ENCODE assay signal across 7 mouse cellular contexts in genomic region chr12:109067561-109068135, GRCm38 (mm10). TPM values are rescaled to one million over a fixed set of nuclear protein-coding genes. Genes with fewer than 3 reads are reported as not detected.
A peak's percentile ranks its signal among the peaks of the same experiment; 100 is the strongest.
DNase-seq lines count a peak whose midpoint lies in the region; ATAC-seq and TF ChIP-seq lines count a peak whose summit lies in the region.

No protein-coding gene starts in this region.

- WGBS in embryonic facial prominence, embryonic 15.5 days: under 1% methylated on average over 49 of the region's 59 CpGs
- WGBS in hindbrain, embryonic 15.5 days: 2% methylated on average over 31 of the region's 59 CpGs
- WGBS in liver, embryonic 11.5 days: 4% methylated on average over 35 of the region's 59 CpGs
- WGBS in neural tube, embryonic 13.5 days: 3% methylated on average over 26 of the region's 59 CpGs
- 7% methylated on average over 56 of the region's 59 CpGs for WGBS in thymus, adult 2 months

- no peaks in the 10 kb centered on the region for H3K9me3 ChIP-seq in embryonic facial prominence, embryonic 15.5 days (replicated peaks)
- no peaks in the 10 kb centered on the region for H3K9me3 ChIP-seq in hindbrain, embryonic 15.5 days
- no peaks in the 10 kb centered on the region for H3K9me3 ChIP-seq in liver, embryonic 11.5 days (ENCODE audit: control insufficient read depth, low read length)
- H3K9me3 ChIP-seq in neural tube, embryonic 13.5 days: no peaks in the 10 kb centered on the region

- H3K27me3 ChIP-seq in embryonic facial prominence, embryonic 15.5 days: peaks cover 3% of the 10 kb centered on the region; the same call in 1 of the 2 replicates
- H3K27me3 ChIP-seq in hindbrain, embryonic 15.5 days: no peaks in the 10 kb centered on the region
- peaks cover 12% of the 10 kb centered on the region for H3K27me3 ChIP-seq in liver, embryonic 11.5 days (replicated peaks; ENCODE audit: control insufficient read depth, insufficient read depth, low read length)
- 0 out of 2 replicates have a peak, but pooled peaks cover 4% of the 10 kb centered on the region for H3K27me3 ChIP-seq in neural tube, embryonic 13.5 days
- no peaks in the 10 kb centered on the region for H3K27me3 ChIP-seq in thymus, adult 2 months (ENCODE audit: control insufficient read depth, insufficient read depth, low read length)

- 0 out of 2 replicates have a peak, but pooled peaks have one; percentile 16 for TF ChIP-seq CTCF in thymus, adult 2 months (IDR thresholded peaks at IDR 0.05; ENCODE audit: borderline replicate concordance, control insufficient read depth, extremely low read depth, insufficient read depth, low read length, poor library complexity)

- ATAC-seq in CD4-positive, CD25-positive, alpha-beta regulatory T cell, adult 4 months: peak; percentile 79
- ATAC-seq in embryonic facial prominence, embryonic 15.5 days (ENCODE audit: insufficient number of reproducible peaks, low FRiP score, low TSS enrichment, low read depth): peak; percentile 88
- ATAC-seq in hindbrain, embryonic 15.5 days (ENCODE audit: low FRiP score, low read depth): peak; percentile 92
- ATAC-seq in liver, embryonic 11.5 days (replicated peaks; ENCODE audit: low FRiP score): peak; percentile 83
- ATAC-seq in neural tube, embryonic 13.5 days (ENCODE audit: low read depth): peak; percentile 83

- peak overlapping the region; percentile 64 for H3K4me3 ChIP-seq in embryonic facial prominence, embryonic 15.5 days (replicated peaks)
- peak overlapping the region; percentile 64 for H3K4me3 ChIP-seq in hindbrain, embryonic 15.5 days
- peak overlapping the region; percentile 60 for H3K4me3 ChIP-seq in liver, embryonic 11.5 days (ENCODE audit: low read depth, low read length)
- peak overlapping the region; percentile 59 for H3K4me3 ChIP-seq in neural tube, embryonic 13.5 days
- H3K4me3 ChIP-seq in thymus, adult 2 months (ENCODE audit: control insufficient read depth, insufficient read depth, low read length): peak overlapping the region; percentile 86

- peak overlapping the region; percentile 91 for H3K4me2 ChIP-seq in embryonic facial prominence, embryonic 15.5 days (replicated peaks)
- peak overlapping the region; percentile 96 for H3K4me2 ChIP-seq in hindbrain, embryonic 15.5 days
- H3K4me2 ChIP-seq in liver, embryonic 11.5 days: peak overlapping the region; percentile 77
- peak overlapping the region; percentile 85 for H3K4me2 ChIP-seq in neural tube, embryonic 13.5 days

- peak overlapping the region; percentile 69; the same call in 1 of the 2 replicates for H3K27ac ChIP-seq in embryonic facial prominence, embryonic 15.5 days (replicated peaks)
- peak overlapping the region; percentile 78 for H3K27ac ChIP-seq in hindbrain, embryonic 15.5 days (replicated peaks)
- H3K27ac ChIP-seq in liver, embryonic 11.5 days (ENCODE audit: low read depth, low read length): no peak overlapping the region; the same call in 1 of the 2 replicates
- H3K27ac ChIP-seq in neural tube, embryonic 13.5 days (replicated peaks): peak overlapping the region; percentile 65
- peak overlapping the region; percentile 22 for H3K27ac ChIP-seq in thymus, adult 2 months (ENCODE audit: control insufficient read depth, insufficient read depth, low read length)

- peak overlapping the region; percentile 58 for H3K9ac ChIP-seq in embryonic facial prominence, embryonic 15.5 days
- H3K9ac ChIP-seq in hindbrain, embryonic 15.5 days: peak overlapping the region; percentile 78
- H3K9ac ChIP-seq in liver, embryonic 11.5 days (ENCODE audit: low read depth, low read length): peak overlapping the region; percentile 66
- H3K9ac ChIP-seq in neural tube, embryonic 13.5 days: peak overlapping the region; percentile 78

- no peaks in the 10 kb centered on the region for H3K36me3 ChIP-seq in embryonic facial prominence, embryonic 15.5 days
- H3K36me3 ChIP-seq in hindbrain, embryonic 15.5 days: no peaks in the 10 kb centered on the region
- H3K36me3 ChIP-seq in liver, embryonic 11.5 days (ENCODE audit: control insufficient read depth, insufficient read depth, low read length): no peaks in the 10 kb centered on the region
- H3K36me3 ChIP-seq in neural tube, embryonic 13.5 days: no peaks in the 10 kb centered on the region
- H3K36me3 ChIP-seq in thymus, adult 2 months (ENCODE audit: control insufficient read depth, insufficient read depth, low read length): no peaks in the 10 kb centered on the region

- DNase-seq in MN1 (ENCODE audit: low spot score): peak; percentile 73
- peak; percentile 58 for DNase-seq in liver, embryonic 11.5 days (ENCODE audit: low spot score)
- peak; percentile 68 for DNase-seq in thymus, adult 2 months

- peaks cover 14% of the 10 kb centered on the region for H3K4me1 ChIP-seq in embryonic facial prominence, embryonic 15.5 days
- H3K4me1 ChIP-seq in hindbrain, embryonic 15.5 days (replicated peaks): peaks cover 18% of the 10 kb centered on the region
- no peaks in the 10 kb centered on the region for H3K4me1 ChIP-seq in liver, embryonic 11.5 days (replicated peaks; ENCODE audit: control insufficient read depth, insufficient read depth, low read length)
- peaks cover 25% of the 10 kb centered on the region for H3K4me1 ChIP-seq in neural tube, embryonic 13.5 days (replicated peaks)
- H3K4me1 ChIP-seq in thymus, adult 2 months (replicated peaks; ENCODE audit: control insufficient read depth, insufficient read depth, low read length): peaks cover 34% of the 10 kb centered on the region

- 0 out of 2 replicates have a peak, but pooled peaks have one; percentile 38 for TF ChIP-seq POLR2A in thymus, adult 2 months (IDR thresholded peaks at IDR 0.05; ENCODE audit: control insufficient read depth, extremely low read depth, insufficient read depth, low read length, poor library complexity)

RNA-seq across cellular contexts. Expression of gene Begain, which starts 0.4 kb away (rescaled TPM):
- under 1 TPM; 0.19 to 0.22 TPM for polyA plus RNA-seq in CD4-positive, CD25-positive, alpha-beta regulatory T cell, adult 4 months (2017; shearing (Covaris generic))
- polyA plus RNA-seq in embryonic facial prominence, embryonic 15.5 days (2015; fragmentation: Nextera tagmentation; extraction: Ambion mirVana): 15.1 and 16.8 TPM in 2 replicates
- polyA plus RNA-seq in hindbrain, embryonic 15.5 days (2015; fragmentation: Nextera tagmentation; extraction: Ambion mirVana): 31.0 and 37.3 TPM in 2 replicates
- polyA plus RNA-seq in liver, embryonic 11.5 days (2014; fragmentation: Nextera tagmentation; extraction: Ambion mirVana): 2.2 and 3.2 TPM in 2 replicates
- 25.0 and 25.5 TPM in 2 replicates for polyA plus RNA-seq in neural tube, embryonic 13.5 days (2015; fragmentation: Nextera tagmentation; extraction: Ambion mirVana)
- 19.9 and 21.6 TPM in 2 replicates for polyA plus RNA-seq in thymus, adult 2 months (2012; rRNA removed)
